18 mouse cellular contexts compared by ENCODE assay signal in the genomic region with DNA sequence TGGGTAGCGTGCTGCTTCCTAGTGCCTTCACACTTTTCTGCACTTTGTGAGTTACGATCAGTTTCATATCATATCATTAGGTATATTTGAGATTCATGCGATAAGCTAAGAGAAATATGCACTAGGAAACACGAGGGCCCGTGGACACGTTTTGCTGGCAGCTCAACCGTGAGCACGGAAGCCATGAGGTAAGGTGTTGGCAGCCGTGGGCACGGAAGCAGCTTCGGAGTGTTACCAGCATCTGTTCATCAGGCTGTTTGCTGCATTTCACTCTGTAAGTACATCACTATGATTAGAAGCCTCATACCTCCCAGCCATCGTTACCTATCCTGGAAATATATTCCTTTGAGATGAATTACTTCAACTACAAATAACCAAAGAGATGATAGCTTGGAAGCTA.
DNase-seq lines count a peak whose midpoint lies in the region; ATAC-seq and TF ChIP-seq lines count a peak whose summit lies in the region.
"Had no signal": no experiment of that assay in that cellular context is flagged by ENCODE, and none has a peak within 500 bp of the region (broad histone marks: within the 10 kb centered on the region; RNA-seq: fewer than 3 reads in every experiment).

No protein-coding gene starts in this region.

- H3K4me3 ChIP-seq in forebrain, embryonic 14.5 days (ENCODE audit: low read depth, low read length), result no peak overlapping the region
- H3K4me3 ChIP-seq in forebrain, embryonic 11.5 days (ENCODE audit: low read depth, low read length), result no peak overlapping the region
- H3K4me3 ChIP-seq in midbrain, postnatal 0 days (ENCODE audit: low read depth, low read length), result no peak overlapping the region
- no peak overlapping the region for H3K4me3 ChIP-seq in midbrain, embryonic 13.5 days (replicated peaks)
- H3K4me3 ChIP-seq in kidney, embryonic 16.5 days (ENCODE audit: low read length), result no peak overlapping the region
- H3K4me3 ChIP-seq: limb, embryonic 15.5 days; stomach, embryonic 15.5 days had no signal

- TF ChIP-seq CTCF in midbrain, postnatal 0 days (IDR thresholded peaks at IDR 0.05), result no peak

- H3K27me3 ChIP-seq in forebrain, embryonic 14.5 days (replicated peaks; ENCODE audit: control insufficient read depth, insufficient read depth, low read length), result no peaks in the 10 kb centered on the region
- H3K27me3 ChIP-seq in forebrain, embryonic 11.5 days (ENCODE audit: control insufficient read depth, insufficient read depth, low read length), result no peaks in the 10 kb centered on the region
- H3K27me3 ChIP-seq in midbrain, postnatal 0 days (ENCODE audit: insufficient read depth, low read length), result no peaks in the 10 kb centered on the region
- no peaks in the 10 kb centered on the region for H3K27me3 ChIP-seq in midbrain, embryonic 13.5 days
- no peaks in the 10 kb centered on the region for H3K27me3 ChIP-seq in kidney, embryonic 16.5 days (ENCODE audit: insufficient read depth, low read length)
- H3K27me3 ChIP-seq: limb, embryonic 15.5 days; stomach, embryonic 15.5 days had no signal

- peak; percentile 60; the same call in 1 of the 2 replicates for ATAC-seq in forebrain, embryonic 14.5 days
- no peak for ATAC-seq in forebrain, embryonic 11.5 days (replicated peaks; ENCODE audit: low FRiP score)
- ATAC-seq in midbrain, postnatal 0 days (ENCODE audit: low FRiP score), result no peak
- no peak for ATAC-seq in midbrain, embryonic 13.5 days
- no peak for ATAC-seq in kidney, embryonic 16.5 days (ENCODE audit: low FRiP score, low TSS enrichment)
- ATAC-seq in activated CD4-positive, CD25-positive, alpha-beta regulatory T cell, adult 4 months, result no peak
- ATAC-seq: inflammation-experienced regulatory T-cells, adult 6 months had no signal

- H3K27ac ChIP-seq in forebrain, embryonic 14.5 days (ENCODE audit: low read depth, low read length), result no peak overlapping the region
- no peak overlapping the region for H3K27ac ChIP-seq in forebrain, embryonic 11.5 days (ENCODE audit: low read depth, low read length)
- no peak overlapping the region for H3K27ac ChIP-seq in midbrain, postnatal 0 days (ENCODE audit: low read depth, low read length)
- no peak overlapping the region for H3K27ac ChIP-seq in midbrain, embryonic 13.5 days
- H3K27ac ChIP-seq in kidney, embryonic 16.5 days (ENCODE audit: low read length), result no peak overlapping the region
- H3K27ac ChIP-seq: limb, embryonic 15.5 days; stomach, embryonic 15.5 days had no signal

- H3K4me1 ChIP-seq in forebrain, embryonic 14.5 days (ENCODE audit: control insufficient read depth, insufficient read depth, low read length), result no peaks in the 10 kb centered on the region
- H3K4me1 ChIP-seq in forebrain, embryonic 11.5 days (replicated peaks; ENCODE audit: control insufficient read depth, insufficient read depth, low read length), result no peaks in the 10 kb centered on the region
- H3K4me1 ChIP-seq in midbrain, postnatal 0 days (ENCODE audit: insufficient read depth, low read length), result no peaks in the 10 kb centered on the region
- H3K4me1 ChIP-seq in midbrain, embryonic 13.5 days (replicated peaks), result no peaks in the 10 kb centered on the region
- H3K4me1 ChIP-seq in kidney, embryonic 16.5 days (ENCODE audit: insufficient read depth, low read length), result no peaks in the 10 kb centered on the region
- H3K4me1 ChIP-seq: limb, embryonic 15.5 days; stomach, embryonic 15.5 days had no signal

- H3K9me3 ChIP-seq in forebrain, embryonic 14.5 days (replicated peaks; ENCODE audit: control insufficient read depth, low read length), result no peaks in the 10 kb centered on the region
- H3K9me3 ChIP-seq in forebrain, embryonic 11.5 days (ENCODE audit: control insufficient read depth, low read length), result no peaks in the 10 kb centered on the region
- H3K9me3 ChIP-seq in midbrain, postnatal 0 days (ENCODE audit: low read length), result no peaks in the 10 kb centered on the region
- H3K9me3 ChIP-seq in midbrain, embryonic 13.5 days, result no peaks in the 10 kb centered on the region
- H3K9me3 ChIP-seq in kidney, embryonic 16.5 days (ENCODE audit: low read length), result no peaks in the 10 kb centered on the region
- H3K9me3 ChIP-seq: limb, embryonic 15.5 days; stomach, embryonic 15.5 days had no signal

- DNase-seq in forebrain, embryonic 14.5 days (ENCODE audit: low spot score), result peak; percentile 58
- DNase-seq in forebrain, embryonic 11.5 days (ENCODE audit: low spot score), result no peak
- peak; percentile 20 for DNase-seq in midbrain, postnatal 0 days (ENCODE audit: low spot score)
- peak; percentile 24 to 43 for DNase-seq in left cerebral cortex, postnatal 25 days (ENCODE audit: low spot score in 2 of 2)
- DNase-seq in natural killer cell, adult 2 months (ENCODE audit: low spot score in 2 of 2), result no peak
- DNase-seq: cerebellum, adult 11-12 months; heart, adult 11 months; kidney, adult 9 months; lung, adult 18-20 months; lung, postnatal 4 days; midbrain, embryonic 14.5 days; spleen, adult 18-20 months had no signal

- WGBS in forebrain, embryonic 14.5 days, result 77% methylated on average over 12 of the region's 12 CpGs
- WGBS in forebrain, embryonic 11.5 days, result 92% methylated on average over 12 of the region's 12 CpGs
- 90% methylated on average over 12 of the region's 12 CpGs for WGBS in midbrain, postnatal 0 days
- WGBS in midbrain, embryonic 13.5 days, result 95% methylated on average over 12 of the region's 12 CpGs
- 81% methylated on average over 12 of the region's 12 CpGs for WGBS in kidney, embryonic 16.5 days

- H3K4me2 ChIP-seq in forebrain, embryonic 14.5 days (ENCODE audit: low read length), result no peak overlapping the region
- no peak overlapping the region for H3K4me2 ChIP-seq in forebrain, embryonic 11.5 days (ENCODE audit: low read depth, low read length, severe bottlenecking)
- no peak overlapping the region for H3K4me2 ChIP-seq in midbrain, postnatal 0 days (ENCODE audit: low read depth, low read length, poor library complexity, severe bottlenecking)
- H3K4me2 ChIP-seq in midbrain, embryonic 13.5 days (replicated peaks), result no peak overlapping the region
- H3K4me2 ChIP-seq in kidney, embryonic 16.5 days (replicated peaks; ENCODE audit: low read depth, low read length), result no peak overlapping the region
- H3K4me2 ChIP-seq: limb, embryonic 15.5 days; stomach, embryonic 15.5 days had no signal

- H3K9ac ChIP-seq in forebrain, embryonic 14.5 days (ENCODE audit: low read length), result no peak overlapping the region
- no peak overlapping the region for H3K9ac ChIP-seq in forebrain, embryonic 11.5 days (ENCODE audit: low read length)
- no peak overlapping the region for H3K9ac ChIP-seq in midbrain, postnatal 0 days (replicated peaks; ENCODE audit: low read length, poor library complexity, severe bottlenecking)
- H3K9ac ChIP-seq in midbrain, embryonic 13.5 days (replicated peaks), result no peak overlapping the region
- H3K9ac ChIP-seq in kidney, embryonic 16.5 days (replicated peaks; ENCODE audit: low read length), result no peak overlapping the region
- H3K9ac ChIP-seq: limb, embryonic 15.5 days; stomach, embryonic 15.5 days had no signal

- H3K36me3 ChIP-seq in forebrain, embryonic 14.5 days (ENCODE audit: control insufficient read depth, insufficient read depth, low read length), result no peaks in the 10 kb centered on the region
- H3K36me3 ChIP-seq in forebrain, embryonic 11.5 days (ENCODE audit: control insufficient read depth, insufficient read depth, low read length), result no peaks in the 10 kb centered on the region
- no peaks in the 10 kb centered on the region for H3K36me3 ChIP-seq in midbrain, postnatal 0 days (ENCODE audit: insufficient read depth, low read length)
- H3K36me3 ChIP-seq in midbrain, embryonic 13.5 days, result no peaks in the 10 kb centered on the region
- H3K36me3 ChIP-seq in kidney, embryonic 16.5 days (ENCODE audit: insufficient read depth, low read length), result no peaks in the 10 kb centered on the region
- H3K36me3 ChIP-seq: limb, embryonic 15.5 days; stomach, embryonic 15.5 days had no signal

- intact Hi-C loops in left cerebral cortex, postnatal 25 days (cut with DNase I), result no loop called here

Comparison
In these comparisons a context has a peak if more than half of its experiments do, and no peak if none do; other contexts are left out.
1. DNase-seq: peak in forebrain, embryonic 14.5 days (single experiment), midbrain, postnatal 0 days (single experiment) and left cerebral cortex, postnatal 25 days (2 of 2); none in forebrain, embryonic 11.5 days (single experiment) and natural killer cell, adult 2 months (0 of 2).